Mouse (Mus musculus) hindbrain, embryonic 11.5 days (tissue): ENCODE results near the gene Mcrip2. TPM values are rescaled to one million over a fixed set of nuclear protein-coding genes. Genes with fewer than 3 reads are reported as not detected.
"Not testable (repeated sequence)": the region's sequence is repeated elsewhere in the genome, so short reads cannot be mapped to it uniquely, and the experiment has no call there.

Experiments used
- ATAC-seq: fragments of 200-750 bp; cut with Nextera tagmentation; 2 replicates; pipeline ENCODE4 v1.8.0; 2017; ENCODE audit warnings: mild to moderate bottlenecking, moderate TSS enrichment, moderate library complexity; ENCODE audit not compliant: low FRiP score
- DNase-seq: peaks from one replicate; pipeline ENCODE4 v3.0.0-alpha.2; 2015; ENCODE audit warnings: low spot score
- H3K27ac ChIP-seq: fragments of 300-500 bp; sonication (generic); 2 replicates; pipeline ENCODE4 v1.5.1; 2014; ENCODE audit warnings: mild to moderate bottlenecking, low read depth, low read length
- H3K27me3 ChIP-seq: fragments of 300-500 bp; sonication (generic); 2 replicates; pipeline ENCODE4 v1.6.1; 2014; ENCODE audit warnings: mild to moderate bottlenecking, low read length, moderate library complexity, mixed read lengths; ENCODE audit not compliant: control insufficient read depth, insufficient read depth
- H3K36me3 ChIP-seq: fragments of 300-500 bp; sonication (generic); 2 replicates; pipeline ENCODE4 v1.6.1; 2014; ENCODE audit warnings: mild to moderate bottlenecking, low read length, moderate library complexity, mixed read lengths; ENCODE audit not compliant: control insufficient read depth, insufficient read depth
- H3K4me1 ChIP-seq: fragments of 300-500 bp; sonication (generic); replicated peaks from 2 replicates; pipeline ENCODE4 v1.6.1; 2014; ENCODE audit warnings: low read length, mixed read lengths; ENCODE audit not compliant: control insufficient read depth, insufficient read depth
- H3K4me2 ChIP-seq: fragments of 300-500 bp; sonication (generic); replicated peaks from 2 replicates; pipeline ENCODE4 v1.6.1; 2014; ENCODE audit warnings: mild to moderate bottlenecking, low read depth, low read length
- H3K4me3 ChIP-seq: fragments of 300-500 bp; sonication (generic); 2 replicates; pipeline ENCODE4 v1.5.1; 2014; ENCODE audit warnings: low read depth, low read length
- H3K9ac ChIP-seq: fragments of 300-500 bp; sonication (generic); 2 replicates; pipeline ENCODE4 v1.6.1; 2014; ENCODE audit warnings: low read depth, low read length
- H3K9me3 ChIP-seq: fragments of 300-500 bp; sonication (generic); 2 replicates; pipeline ENCODE4 v1.6.1; 2016; ENCODE audit warnings: low read length; ENCODE audit not compliant: control insufficient read depth
- WGBS: fragments of 180-500 bp; shearing (Covaris S2); extraction: QIAGEN DNeasy Blood & Tissue Kit; methylation state at CpG from one replicate; pipeline ENCODE4 v1.1.7; 2014; 5-methylcytosine and 5-hydroxymethylcytosine counted together
- polyA plus RNA-seq: library from polyadenylated mRNA; unstranded; fragments of >200 nt; fragmentation: Nextera tagmentation; extraction: Ambion mirVana; gene quantifications from 2 replicates; pipeline ENCODE4 v1.2.1, GENCODE M21; 2014

Gene Mcrip2
- polyA plus RNA-seq, 1 experiment from 2014 or later = 8.3 TPM

GRCm38 (mm10) chr17:25873405-25874147, 5.0 kb upstream of the Mcrip2 start:
- Histone ChIP-seq H3K4me3 (no peak overlapping the region), H3K27ac (no peak overlapping the region), H3K4me1 (peaks cover 4% of the 10 kb centered on the region), H3K36me3 (no peaks in the 10 kb centered on the region), H3K9ac (peak overlapping the region; percentile 62; the same call in 1 of the 2 replicates), H3K9me3 (no peaks in the 10 kb centered on the region), H3K4me2 (peak overlapping the region; percentile 71), H3K27me3 (no peaks in the 10 kb centered on the region)
- no peak for DNase-seq
- WGBS = 73% methylated on average over 11 of the region's 11 CpGs
- no peak for ATAC-seq

GRCm38 (mm10) chr17:25872676-25873075, 4.1 kb upstream of the Mcrip2 start:
- H3K4me2 ChIP-seq = no peak overlapping the region
- no peak for ATAC-seq
- no peaks in the 10 kb centered on the region for H3K9me3 ChIP-seq
- H3K27me3 ChIP-seq = 0 out of 2 replicates have a peak, but pooled peaks cover 2% of the 10 kb centered on the region
- peaks cover 10% of the 10 kb centered on the region for H3K4me1 ChIP-seq
- H3K4me3 ChIP-seq = no peak overlapping the region
- WGBS = 77% methylated on average over 3 of the region's 3 CpGs
- no peaks in the 10 kb centered on the region for H3K36me3 ChIP-seq
- no peak overlapping the region for H3K27ac ChIP-seq
- DNase-seq = no peak
- no peak overlapping the region for H3K9ac ChIP-seq

GRCm38 (mm10) chr17:25871566-25871965, 3.0 kb upstream of the Mcrip2 start:
- H3K4me2 ChIP-seq, H3K27ac ChIP-seq, ATAC-seq, H3K9ac ChIP-seq, H3K4me3 ChIP-seq, DNase-seq, H3K36me3 ChIP-seq, H3K27me3 ChIP-seq, H3K9me3 ChIP-seq: not testable (repeated sequence)
- H3K4me1 ChIP-seq = peaks cover 12% of the 10 kb centered on the region

DNA sequence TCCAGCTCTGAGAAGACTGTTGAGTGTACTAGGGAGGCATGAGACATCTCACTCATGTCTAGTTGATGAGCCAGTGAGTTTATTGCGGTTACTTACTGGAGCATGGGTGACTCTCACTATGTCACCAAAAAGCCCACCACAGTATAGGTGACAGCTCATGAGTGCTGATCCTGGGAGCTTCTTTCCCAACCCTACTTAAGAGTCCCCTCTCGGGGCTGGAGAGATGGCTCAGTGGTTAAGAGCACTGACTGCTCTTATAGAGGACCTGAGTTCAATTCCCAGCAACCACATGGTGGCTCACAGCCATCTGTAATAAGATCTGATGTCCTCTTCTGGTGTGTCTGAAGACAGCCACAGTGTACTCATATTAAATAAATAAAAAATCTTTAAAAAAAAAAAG, 1.4 kb upstream of the Mcrip2 start:
- WGBS = 76% methylated on average over 2 of the region's 2 CpGs
- peaks cover 8% of the 10 kb centered on the region for H3K4me1 ChIP-seq

DNA sequence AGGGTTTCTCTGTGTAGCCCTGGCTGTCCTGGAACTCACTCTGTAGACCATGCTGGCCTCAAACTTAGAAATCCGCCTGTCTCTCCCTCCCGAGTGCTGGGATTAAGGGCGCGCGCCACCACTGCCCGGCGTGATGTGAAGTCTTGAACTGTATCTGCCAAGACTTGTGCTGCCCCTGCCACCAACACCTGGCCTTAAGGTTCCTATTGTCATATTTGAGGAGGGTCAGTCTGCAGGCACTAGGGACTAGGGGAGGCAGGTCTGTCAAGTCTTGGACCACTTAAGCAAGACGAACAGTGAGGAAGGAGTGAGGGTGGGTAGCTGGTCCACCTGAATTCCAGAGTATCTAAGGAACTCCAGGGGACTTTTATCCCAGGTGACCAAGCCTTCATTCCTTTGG, 934 bp upstream of the Mcrip2 start:
- Histone ChIP-seq H3K4me3 (no peak overlapping the region), H3K36me3 (no peaks in the 10 kb centered on the region), H3K9me3 (no peaks in the 10 kb centered on the region), H3K9ac (no peak overlapping the region), H3K27me3 (0 out of 2 replicates have a peak, but pooled peaks cover 2% of the 10 kb centered on the region), H3K27ac (no peak overlapping the region), H3K4me2 (no peak overlapping the region), H3K4me1 (peaks cover 8% of the 10 kb centered on the region)
- ATAC-seq (no peak), DNase-seq (no peak)
- 87% methylated on average over 8 of the region's 8 CpGs for WGBS

More for the DNA sequence above, 1.4 kb upstream of the Mcrip2 start:
- no peak overlapping the region for H3K9ac ChIP-seq
- no peak overlapping the region for H3K4me2 ChIP-seq
- 0 out of 2 replicates have a peak, but pooled peaks cover 2% of the 10 kb centered on the region for H3K27me3 ChIP-seq
- no peak for ATAC-seq
- no peak for DNase-seq
- H3K9me3 ChIP-seq = no peaks in the 10 kb centered on the region
- no peaks in the 10 kb centered on the region for H3K36me3 ChIP-seq
- no peak overlapping the region for H3K4me3 ChIP-seq
- no peak overlapping the region for H3K27ac ChIP-seq

GRCm38 (mm10) chr17:25867836-25868600, 546 bp downstream of the Mcrip2 start:
- H3K9ac ChIP-seq = peak overlapping the region; percentile 70
- H3K27me3 ChIP-seq = 0 out of 2 replicates have a peak, but pooled peaks cover 2% of the 10 kb centered on the region
- H3K4me2 ChIP-seq = peak overlapping the region; percentile 99
- H3K36me3 ChIP-seq = no peaks in the 10 kb centered on the region
- ATAC-seq = peak; percentile 52
- no peak overlapping the region for H3K27ac ChIP-seq
- H3K4me1 ChIP-seq = peaks cover 8% of the 10 kb centered on the region
- H3K9me3 ChIP-seq = no peaks in the 10 kb centered on the region
- peak overlapping the region; percentile 82 for H3K4me3 ChIP-seq
- WGBS = 1% methylated on average over 38 of the region's 42 CpGs
- no peak for DNase-seq

- no peaks in the 10 kb centered on the region for H3K36me3 ChIP-seq
Observed at GRCm38 (mm10) chr17:25867509-25867835, 1.1 kb downstream of the Mcrip2 start.

GRCm38 (mm10) chr17:25866172-25866571, 2.4 kb downstream of the Mcrip2 start:
- ATAC-seq = no peak
- Histone ChIP-seq H3K4me2 (no peak overlapping the region), H3K9me3 (no peaks in the 10 kb centered on the region), H3K9ac (no peak overlapping the region), H3K27ac (no peak overlapping the region), H3K27me3 (0 out of 2 replicates have a peak, but pooled peaks cover 2% of the 10 kb centered on the region), H3K36me3 (no peaks in the 10 kb centered on the region), H3K4me3 (no peak overlapping the region), H3K4me1 (peaks cover 8% of the 10 kb centered on the region)
- WGBS = 91% methylated on average over 3 of the region's 3 CpGs
- DNase-seq = no peak

More at GRCm38 (mm10) chr17:25867509-25867835, 1.1 kb downstream of the Mcrip2 start:
- no peak overlapping the region; the same call in 1 of the 2 replicates for H3K27ac ChIP-seq
- H3K4me2 ChIP-seq = peak overlapping the region; percentile 99
- 22% methylated on average over 7 of the region's 7 CpGs for WGBS
- H3K4me3 ChIP-seq = peak overlapping the region; percentile 82; the same call in 1 of the 2 replicates
- no peaks in the 10 kb centered on the region for H3K9me3 ChIP-seq
- H3K27me3 ChIP-seq = 0 out of 2 replicates have a peak, but pooled peaks cover 2% of the 10 kb centered on the region
- no peak overlapping the region for H3K9ac ChIP-seq
- H3K4me1 ChIP-seq = peaks cover 8% of the 10 kb centered on the region
- no peak for DNase-seq
- ATAC-seq = no peak
